Mouse (Mus musculus) neural tube, embryonic 14.5 days (tissue): ENCODE results near the gene Gm20772. TPM values are rescaled to one million over a fixed set of nuclear protein-coding genes. Genes with fewer than 3 reads are reported as not detected.
"Not testable (repeated sequence)": the region's sequence is repeated elsewhere in the genome, so short reads cannot be mapped to it uniquely, and the experiment has no call there.

Experiments
- ATAC-seq: fragments of 200-750 bp; cut with Nextera tagmentation; 2 replicates; pipeline ENCODE4 v1.8.0; 2017; ENCODE audit warnings: low read depth, mild to moderate bottlenecking, moderate TSS enrichment, moderate library complexity
- H3K27ac ChIP-seq: fragments of 300-500 bp; sonication (generic); 2 replicates; pipeline ENCODE4 v1.5.1; 2014; ENCODE audit warnings: low read depth, mild to moderate bottlenecking, control low read depth, low read length, moderate library complexity, mixed read lengths
- H3K27me3 ChIP-seq: fragments of 300-500 bp; sonication (generic); 2 replicates; pipeline ENCODE4 v1.6.1; 2014; ENCODE audit warnings: low read length; ENCODE audit not compliant: control insufficient read depth, insufficient read depth
- H3K36me3 ChIP-seq: fragments of 300-500 bp; sonication (generic); 2 replicates; pipeline ENCODE4 v1.6.1; 2014; ENCODE audit warnings: low read length, mixed read lengths; ENCODE audit not compliant: control insufficient read depth, insufficient read depth
- H3K4me1 ChIP-seq: fragments of 300-500 bp; sonication (generic); 2 replicates; pipeline ENCODE4 v1.6.1; 2014; ENCODE audit warnings: low read length; ENCODE audit not compliant: control insufficient read depth, insufficient read depth
- H3K4me2 ChIP-seq: fragments of 300-500 bp; sonication (generic); 2 replicates; pipeline ENCODE4 v1.6.1; 2014; ENCODE audit warnings: mild to moderate bottlenecking, low read depth, low read length, control low read depth
- H3K4me3 ChIP-seq: fragments of 300-500 bp; sonication (generic); 2 replicates; pipeline ENCODE4 v1.5.1; 2014; ENCODE audit warnings: low read depth, low read length, control low read depth, mixed read lengths
- H3K9ac ChIP-seq: fragments of 300-500 bp; sonication (generic); replicated peaks from 2 replicates; pipeline ENCODE4 v1.6.1; 2014; ENCODE audit warnings: low read depth, mild to moderate bottlenecking, control low read depth, low read length, mixed read lengths
- H3K9me3 ChIP-seq: fragments of 300-500 bp; sonication (generic); 2 replicates; pipeline ENCODE4 v1.6.1; 2016; ENCODE audit warnings: low read length; ENCODE audit not compliant: control insufficient read depth
- WGBS: fragments of 180-500 bp; shearing (Covaris S2); extraction: QIAGEN DNeasy Blood & Tissue Kit; methylation state at CpG from one replicate; pipeline ENCODE4 v1.1.7; 2014; 5-methylcytosine and 5-hydroxymethylcytosine counted together
- polyA plus RNA-seq: library from polyadenylated mRNA; unstranded; fragments of >200 nt; fragmentation: Nextera tagmentation; extraction: Ambion mirVana; gene quantifications from 2 replicates; pipeline ENCODE4 v1.2.1, GENCODE M21; 2014

Gene Gm20772
- polyA plus RNA-seq, result not detected in 2 replicates

- not testable (repeated sequence) for H3K36me3 ChIP-seq, H3K9ac ChIP-seq, H3K4me1 ChIP-seq, H3K27ac ChIP-seq, H3K4me3 ChIP-seq, H3K4me2 ChIP-seq, H3K27me3 ChIP-seq, ATAC-seq, H3K9me3 ChIP-seq
Observed at GRCm38 (mm10) chrY:17874441-17874840, at the start of gene Gm20772, which contains the start of gene Gm20831. Gene Gm20772, plus strand, starts transcription at chrY:17874741. Gene Gm20831, plus strand, starts transcription at chrY:17874741.

GRCm38 (mm10) chrY:17846166-17846565, 28.4 kb upstream of the Gm20772 start, which contains the start of gene Gm21904:
Gene Gm21904, minus strand, starts transcription at chrY:17846266.
- H3K4me1 ChIP-seq, H3K36me3 ChIP-seq, H3K9me3 ChIP-seq, H3K4me2 ChIP-seq, ATAC-seq, H3K9ac ChIP-seq, H3K4me3 ChIP-seq, H3K27ac ChIP-seq, H3K27me3 ChIP-seq: not testable (repeated sequence)
- WGBS, result no CpG with 5 or more reads among the region's 3 CpGs

Other genes starting within 250 kb of the Gm20772 start
- gene Gm21904, start 28.5 kb upstream of the Gm20772 start, polyA plus RNA-seq, result not detected in 2 replicates
- gene Gm20831, start within 50 bp of the Gm20772 start, polyA plus RNA-seq, result not detected in 2 replicates
- not detected in 2 replicates for gene Srsy, start 62.6 kb downstream of the Gm20772 start, polyA plus RNA-seq
- gene Gm21764, start 187.1 kb downstream of the Gm20772 start, polyA plus RNA-seq, result not detected in 2 replicates
- not detected in 2 replicates for gene Ssty1, start 214.4 kb downstream of the Gm20772 start, polyA plus RNA-seq